Comparison of ENCODE assay signal across 1 mouse cellular context in the genomic region with DNA sequence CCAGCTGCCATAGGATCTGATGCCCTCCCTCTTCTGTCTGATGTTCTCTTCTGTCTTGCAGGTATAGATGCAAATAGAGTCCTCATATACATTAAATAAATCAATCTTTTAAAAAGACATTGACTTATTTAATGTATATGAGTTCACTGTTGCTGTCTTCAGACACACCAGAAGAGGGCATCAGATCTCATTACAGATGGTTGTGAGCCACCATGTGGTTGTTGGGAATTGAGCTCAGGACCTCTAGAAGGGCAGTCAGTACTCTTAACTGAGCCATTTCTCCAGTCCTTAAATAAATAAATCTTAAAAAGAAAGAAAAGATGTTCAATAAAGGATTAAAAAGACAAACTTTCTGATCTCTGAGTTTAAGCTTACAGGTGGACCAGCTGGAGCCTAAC.
TF ChIP-seq lines count a peak whose summit lies in the region.

No protein-coding gene starts in this region.

TF ChIP-seq in MEL, 35 proteins besides CTCF, POLR2A, EP300 and RAD21 (continued from another document):
- TF ChIP-seq MYB (IDR thresholded peaks at IDR 0.05; ENCODE audit: low read depth, low read length) (no peak), SMC3 (IDR thresholded peaks at IDR 0.05; ENCODE audit: low read depth, low read length) (peak; percentile 30; the same call in 1 of the 2 replicates), MAX (IDR thresholded peaks at IDR 0.05; ENCODE audit: low read length) (no peak), ZNF384 (IDR thresholded peaks at IDR 0.05; ENCODE audit: low read depth, low read length) (no peak)
